Mouse (Mus musculus) layer of hippocampus, postnatal 10 days (tissue): ENCODE data around the gene Atp10a. TPM values are rescaled to one million over a fixed set of nuclear protein-coding genes. Genes with fewer than 3 reads are reported as not detected.

Experiments used
- DNase-seq, 2 experiments: peaks; one replicate each; pipeline ENCODE4 v3.0.0; 2021; ENCODE audit warnings: low spot score in 2 of 2
- total RNA-seq, 2 experiments: library from RNA; stranded (reverse); gene quantifications; 2 replicates each; pipeline ENCODE4 v1.2.3; 2021

Gene Atp10a
- total RNA-seq, 2 experiments from 2014 or later: 3.7 to 5.1 TPM

DNA sequence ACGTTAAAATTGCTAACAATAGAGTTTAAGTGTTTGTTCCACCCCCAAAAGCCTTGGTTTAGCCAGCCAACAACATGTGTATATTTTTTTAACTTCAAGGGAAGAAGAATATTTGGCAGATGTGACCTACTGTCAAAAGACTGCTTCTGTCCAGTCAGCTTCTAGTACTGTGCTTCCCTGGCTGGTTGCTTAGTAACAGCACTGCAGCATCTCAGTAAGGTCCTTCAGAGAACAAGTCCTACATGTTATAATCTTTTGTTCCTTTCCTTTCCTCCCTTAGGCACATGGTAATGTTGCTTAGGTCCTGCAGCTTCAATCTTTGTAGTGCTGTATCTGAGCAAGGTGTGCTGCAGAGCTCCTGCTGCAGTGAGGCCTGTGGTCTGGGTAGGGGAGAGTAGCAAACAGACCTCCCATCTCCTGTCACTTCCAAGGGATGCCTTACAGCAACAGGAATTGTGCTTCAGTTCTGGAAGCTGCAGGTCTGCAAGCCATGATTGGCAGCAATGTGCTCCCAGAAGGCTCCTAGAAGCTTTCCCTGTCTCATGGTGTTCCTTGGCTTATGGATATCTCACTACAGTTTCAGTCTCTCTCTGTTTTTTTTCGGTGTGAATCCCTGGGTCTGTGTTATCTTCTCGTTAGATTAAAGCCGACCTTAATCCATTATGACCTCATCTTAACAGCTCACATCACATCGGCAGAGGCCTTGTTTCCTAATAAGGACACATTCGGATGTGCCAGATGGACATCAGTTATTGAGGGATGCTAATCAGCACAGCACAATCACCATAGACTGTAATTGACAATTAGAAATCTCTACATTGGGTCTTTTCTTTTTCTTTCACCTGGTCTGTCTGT is 34.3 kb downstream of the Atp10a start:
- peak in 1 of 2 experiments; percentile 8 for DNase-seq

DNA sequence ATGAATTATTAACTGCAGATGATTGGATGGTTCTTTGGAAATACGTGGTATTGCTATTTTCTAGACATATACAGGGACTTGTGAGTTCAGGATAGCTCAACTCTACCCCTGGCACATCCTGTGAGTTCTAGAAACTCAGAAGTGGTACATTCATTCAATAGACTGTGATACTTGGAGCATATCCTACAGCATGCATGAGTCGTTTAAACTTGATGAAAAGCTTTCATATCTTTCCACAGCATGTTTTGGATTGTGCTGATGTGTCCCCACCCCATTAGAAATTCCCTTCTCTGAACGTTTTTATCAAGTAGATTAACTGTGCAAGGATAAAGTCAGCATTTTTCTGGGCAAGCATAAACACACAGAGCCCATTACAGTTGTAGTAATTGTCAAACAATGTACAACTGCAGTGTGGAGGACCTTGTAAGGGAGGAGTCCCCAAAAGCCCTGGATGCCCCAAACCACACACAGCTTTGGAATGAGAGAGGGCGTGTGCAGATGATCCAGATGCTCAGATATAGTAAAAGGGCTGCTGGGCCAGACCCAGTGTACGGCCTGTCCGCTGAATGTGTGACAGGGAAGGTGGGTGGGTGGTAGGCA is 35.1 kb downstream of the Atp10a start:
- DNase-seq: no peak

GRCm38 (mm10) chr7:58692704-58693103 is 36.7 kb downstream of the Atp10a start:
- DNase-seq: no peak

DNA sequence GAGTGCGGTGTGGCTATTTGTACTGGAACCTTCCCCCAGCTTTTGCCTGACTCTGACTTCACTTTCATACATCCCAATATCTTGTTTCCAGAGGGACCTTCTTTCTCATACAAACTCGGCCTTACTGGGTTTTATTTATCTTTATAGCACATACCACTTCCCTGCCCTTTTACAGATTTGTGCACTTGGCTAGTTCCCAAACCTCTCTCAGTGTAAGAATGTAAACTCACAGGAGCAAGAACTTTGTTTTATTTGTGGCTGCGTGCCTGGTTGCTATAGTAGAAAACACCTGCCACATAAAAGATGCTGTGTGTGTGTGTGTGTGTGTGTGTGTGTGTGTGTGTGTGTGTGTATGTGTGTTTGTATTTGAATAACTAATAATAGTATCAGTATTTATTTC is 37.4 kb downstream of the Atp10a start:
- DNase-seq: no peak

GRCm38 (mm10) chr7:58695661-58696060 is 39.7 kb downstream of the Atp10a start:
- no peak for DNase-seq

DNA sequence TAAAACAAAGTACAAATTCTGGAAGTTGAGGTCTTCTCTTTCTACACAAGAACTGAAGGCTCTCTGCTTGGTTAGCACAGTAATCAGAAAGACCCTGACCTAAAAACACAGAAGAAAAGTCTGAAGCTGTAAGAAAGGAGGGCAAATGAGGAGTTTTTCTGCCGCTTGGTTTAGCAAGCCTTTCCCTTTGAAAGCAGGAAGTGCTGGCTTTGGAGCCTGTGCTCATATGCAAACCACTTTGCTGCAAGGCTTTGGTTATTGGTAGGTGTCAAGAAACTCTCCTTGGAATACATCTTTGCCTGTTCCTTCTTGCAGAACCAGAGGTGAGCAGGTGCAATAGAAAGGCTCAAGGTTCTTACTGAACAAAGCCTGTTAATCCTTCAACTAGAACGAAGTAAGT is 41.1 kb downstream of the Atp10a start:
- no peak for DNase-seq

- DNase-seq: no peak
These were observed 42.9 kb downstream of the Atp10a start for GRCm38 (mm10) chr7:58698738-58699442.

GRCm38 (mm10) chr7:58701311-58701710 is 45.3 kb downstream of the Atp10a start:
- no peak for DNase-seq

DNA sequence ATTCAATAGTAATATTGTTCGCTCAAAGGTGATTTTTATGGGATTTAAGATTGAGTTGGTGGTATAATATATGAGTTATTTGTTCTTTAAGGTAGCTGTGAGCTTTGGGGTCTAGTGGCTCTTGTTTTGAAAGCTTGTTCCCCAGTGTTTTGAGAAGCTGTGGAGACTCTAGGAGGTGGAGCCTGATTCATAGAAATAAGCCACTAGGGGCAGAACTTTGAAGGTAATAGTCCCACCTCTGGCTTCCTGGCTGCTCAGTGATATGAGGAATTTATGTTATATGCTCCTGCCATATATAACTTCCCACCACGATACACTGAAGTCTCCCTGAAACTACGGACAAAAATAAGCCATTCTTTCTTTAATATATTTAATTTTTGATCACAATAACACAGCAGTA is 49.2 kb downstream of the Atp10a start:
- DNase-seq: no peak

- no peak for DNase-seq
These were observed 53.3 kb downstream of the Atp10a start for GRCm38 (mm10) chr7:58709306-58709705.

DNA sequence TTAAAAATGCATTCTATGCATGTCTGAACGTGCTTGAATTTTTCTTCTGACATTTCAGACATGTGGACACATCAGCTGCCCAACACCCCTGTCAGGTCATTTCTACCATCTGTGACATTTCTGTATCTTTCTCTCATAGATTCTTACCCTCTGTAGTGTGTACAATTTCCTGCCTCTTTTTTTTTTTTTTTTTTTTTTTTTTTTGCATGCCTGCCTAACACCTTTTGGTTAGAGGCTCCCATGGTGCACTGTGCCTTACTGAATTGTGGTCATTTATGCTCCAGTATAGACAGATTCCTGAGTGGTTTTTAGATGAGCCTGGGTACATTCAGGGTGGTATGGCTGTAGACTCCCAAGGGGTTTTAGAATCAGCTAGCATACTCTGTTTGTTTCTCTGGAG is 54.3 kb downstream of the Atp10a start:
- no peak for DNase-seq

GRCm38 (mm10) chr7:58711811-58712210 is 55.8 kb downstream of the Atp10a start:
- no peak for DNase-seq

GRCm38 (mm10) chr7:58715576-58716144 is 59.7 kb downstream of the Atp10a start:
- no peak for DNase-seq

- DNase-seq: no peak
These were observed 60.7 kb downstream of the Atp10a start for GRCm38 (mm10) chr7:58716626-58717025.

DNA sequence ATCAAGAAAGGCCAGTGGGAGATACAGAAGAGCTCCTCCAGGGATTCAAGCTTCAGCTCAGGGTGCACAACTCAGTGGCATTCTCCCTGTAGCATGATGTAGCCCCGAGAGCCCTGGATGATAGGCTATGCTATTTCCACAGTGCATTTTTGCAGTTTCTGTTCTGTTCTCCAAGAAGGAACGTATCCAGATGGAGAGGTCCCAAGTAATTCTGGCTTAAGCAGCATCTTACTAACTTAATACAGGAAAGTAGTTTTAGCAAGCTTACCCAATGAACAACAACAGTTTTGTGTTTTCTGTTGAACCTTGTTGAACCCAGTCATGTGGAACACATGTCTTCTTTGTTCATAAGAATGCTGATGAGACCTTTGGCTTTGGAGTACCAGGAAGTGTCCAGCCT is 62.6 kb downstream of the Atp10a start:
- no peak for DNase-seq

- DNase-seq: no peak
These were observed 63.4 kb downstream of the Atp10a start for GRCm38 (mm10) chr7:58719218-58719938.

DNA sequence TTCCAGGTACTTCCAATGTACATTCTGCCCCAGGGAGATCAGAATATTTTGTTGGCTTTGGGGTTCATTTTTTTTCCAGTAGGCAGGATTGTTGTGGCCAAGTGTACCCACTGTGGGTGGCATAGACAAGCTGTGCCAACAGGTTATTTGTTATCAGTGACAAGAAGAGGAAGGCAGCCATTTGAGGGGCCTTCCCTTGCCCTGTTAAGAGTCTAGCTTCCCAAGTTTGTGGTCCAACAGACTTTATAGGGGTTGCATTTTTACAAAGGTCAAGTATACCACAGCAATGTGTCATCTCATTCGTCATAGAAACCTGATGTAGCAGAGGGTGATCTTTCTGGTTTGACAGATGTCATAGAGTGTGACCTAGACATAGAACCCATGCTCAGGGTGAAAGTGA is 66.3 kb downstream of the Atp10a start:
- DNase-seq: no peak

GRCm38 (mm10) chr7:58730201-58730600 is 74.2 kb downstream of the Atp10a start:
- peak in 1 of 2 experiments; percentile 25 for DNase-seq

GRCm38 (mm10) chr7:58730831-58731230 is 74.9 kb downstream of the Atp10a start:
- DNase-seq: no peak

- DNase-seq: no peak
These were observed 76.4 kb downstream of the Atp10a start for GRCm38 (mm10) chr7:58732406-58732805.

- no peak for DNase-seq
These were observed 77.5 kb downstream of the Atp10a start for GRCm38 (mm10) chr7:58733490-58733901.
